Mouse (Mus musculus) stomach, postnatal 0 days (tissue): ENCODE results near the gene Il31ra. TPM values are rescaled to one million over a fixed set of nuclear protein-coding genes. Genes with fewer than 3 reads are reported as not detected.

Source experiments
- ATAC-seq: fragments of 200-750 bp; cut with Nextera tagmentation; 2 replicates; pipeline ENCODE4 v1.8.0; 2017; ENCODE audit not compliant: low FRiP score, low TSS enrichment
- DNase-seq: peaks from one replicate; pipeline ENCODE4 v3.0.0-alpha.2; 2016; ENCODE audit warnings: low spot score
- H3K27ac ChIP-seq: fragments of 300-500 bp; sonication (generic); replicated peaks from 2 replicates; pipeline ENCODE4 v1.5.1; 2014; ENCODE audit warnings: mild to moderate bottlenecking, control low read depth
- H3K27me3 ChIP-seq: fragments of 300-500 bp; sonication (generic); 2 replicates; pipeline ENCODE4 v1.6.1; 2014; ENCODE audit warnings: low read length; ENCODE audit not compliant: control insufficient read depth, insufficient read depth
- H3K36me3 ChIP-seq: fragments of 300-500 bp; sonication (generic); 2 replicates; pipeline ENCODE4 v1.6.1; 2014; ENCODE audit warnings: low read length, mixed read lengths; ENCODE audit not compliant: control insufficient read depth, insufficient read depth
- H3K4me1 ChIP-seq: fragments of 300-500 bp; sonication (generic); replicated peaks from 2 replicates; pipeline ENCODE4 v1.6.1; 2014; ENCODE audit warnings: antibody characterized with exemption; ENCODE audit not compliant: control insufficient read depth, insufficient read depth
- H3K4me2 ChIP-seq: fragments of 300-500 bp; sonication (generic); replicated peaks from 2 replicates; pipeline ENCODE4 v1.6.1; 2014; ENCODE audit warnings: low read depth, mild to moderate bottlenecking, control low read depth, moderate library complexity
- H3K4me3 ChIP-seq: fragments of 300-500 bp; sonication (generic); 2 replicates; pipeline ENCODE4 v1.5.1; 2014; ENCODE audit warnings: low read depth, low read length, control low read depth
- H3K9ac ChIP-seq: fragments of 300-500 bp; sonication (generic); 2 replicates; pipeline ENCODE4 v1.6.1; 2014; ENCODE audit warnings: mild to moderate bottlenecking, low read length, control low read depth, mixed read lengths
- H3K9me3 ChIP-seq: fragments of 300-500 bp; sonication (generic); 2 replicates; pipeline ENCODE4 v1.6.1; 2016; ENCODE audit warnings: low read length; ENCODE audit not compliant: control insufficient read depth
- CTCF ChIP-seq: IDR thresholded peaks from 2 replicates; pipeline ENCODE4 v1.5.1; 2016; ENCODE audit warnings: antibody characterized with exemption, low read depth, mild to moderate bottlenecking, moderate library complexity
- EP300 ChIP-seq: optimal IDR thresholded peaks from 2 replicates; pipeline ENCODE3; 2016; ENCODE audit warnings: antibody characterized with exemption
- WGBS: fragments of 180-500 bp; shearing (Covaris S2); extraction: QIAGEN DNeasy Blood & Tissue Kit; methylation state at CpG from one replicate; pipeline ENCODE4 v1.1.7; 2014; 5-methylcytosine and 5-hydroxymethylcytosine counted together
- polyA plus RNA-seq: library from polyadenylated mRNA; unstranded; fragments of >200 nt; fragmentation: Nextera tagmentation; extraction: Ambion mirVana; gene quantifications from 2 replicates; pipeline ENCODE4 v1.2.1, GENCODE M21; 2015

Gene Il31ra
- polyA plus RNA-seq, 1 experiment from 2014 or later: 0.16 TPM

- Histone ChIP-seq H3K4me1 (no peaks in the 10 kb centered on the region), H3K9me3 (no peaks in the 10 kb centered on the region), H3K4me2 (no peak overlapping the region), H3K27me3 (no peaks in the 10 kb centered on the region), H3K36me3 (peaks cover 28% of the 10 kb centered on the region), H3K4me3 (no peak overlapping the region), H3K27ac (no peak overlapping the region), H3K9ac (no peak overlapping the region)
- WGBS: 84% methylated on average over 14 of the region's 14 CpGs
- no peak for ATAC-seq
- DNase-seq: no peak
- TF ChIP-seq EP300: no peak
- no peak for TF ChIP-seq CTCF
Observed at GRCm38 (mm10) chr13:112491636-112492284, 102.4 kb downstream of the Il31ra start.

GRCm38 (mm10) chr13:112490036-112490435, 104.1 kb downstream of the Il31ra start:
- no peak for TF ChIP-seq EP300
- no peak for TF ChIP-seq CTCF
- Histone ChIP-seq H3K4me2 (no peak overlapping the region), H3K4me3 (no peak overlapping the region), H3K27me3 (no peaks in the 10 kb centered on the region), H3K36me3 (peaks cover 36% of the 10 kb centered on the region), H3K9ac (no peak overlapping the region), H3K27ac (no peak overlapping the region), H3K9me3 (no peaks in the 10 kb centered on the region), H3K4me1 (no peaks in the 10 kb centered on the region)
- ATAC-seq (no peak), DNase-seq (no peak)
- WGBS: 77% methylated on average over 3 of the region's 3 CpGs

- H3K9me3 ChIP-seq: no peaks in the 10 kb centered on the region
- no peak overlapping the region for H3K4me3 ChIP-seq
- ATAC-seq (peak; percentile 40; the same call in 1 of the 2 replicates), DNase-seq (no peak)
- 89% methylated on average over 5 of the region's 5 CpGs for WGBS
- no peak for TF ChIP-seq EP300
- no peak for TF ChIP-seq CTCF
- no peak overlapping the region for H3K4me2 ChIP-seq
- H3K36me3 ChIP-seq: peaks cover 44% of the 10 kb centered on the region
- no peaks in the 10 kb centered on the region for H3K4me1 ChIP-seq
- no peaks in the 10 kb centered on the region for H3K27me3 ChIP-seq
- no peak overlapping the region for H3K9ac ChIP-seq
- H3K27ac ChIP-seq: no peak overlapping the region
Observed at GRCm38 (mm10) chr13:112486676-112487075, 107.5 kb downstream of the Il31ra start.

DNA sequence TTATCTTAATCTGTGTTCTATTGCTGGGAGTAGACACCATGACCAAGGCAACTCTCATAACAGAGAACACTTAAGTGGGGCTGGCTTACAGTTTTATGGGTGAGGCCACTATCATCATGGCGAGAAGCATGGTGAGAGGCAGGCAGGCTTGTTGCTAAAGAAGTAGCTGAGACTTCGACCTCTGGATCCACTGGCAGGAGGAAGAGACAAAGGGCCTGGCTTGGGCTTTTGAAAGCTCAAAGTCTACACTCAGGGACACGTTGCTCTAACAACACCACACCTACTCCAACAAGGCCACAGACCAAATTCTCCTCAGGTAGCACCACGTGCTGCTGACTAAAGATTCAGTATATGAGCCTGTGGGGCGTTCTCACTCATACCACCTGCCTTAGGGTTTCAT, 107.9 kb downstream of the Il31ra start:
- ATAC-seq (no peak), DNase-seq (no peak)
- Histone ChIP-seq H3K4me3 (no peak overlapping the region), H3K9ac (no peak overlapping the region), H3K4me2 (no peak overlapping the region), H3K27ac (no peak overlapping the region), H3K27me3 (no peaks in the 10 kb centered on the region), H3K9me3 (no peaks in the 10 kb centered on the region), H3K36me3 (peaks cover 43% of the 10 kb centered on the region), H3K4me1 (no peaks in the 10 kb centered on the region)
- TF ChIP-seq EP300: no peak
- no peak for TF ChIP-seq CTCF
- 95% methylated on average over 5 of the region's 5 CpGs for WGBS

DNA sequence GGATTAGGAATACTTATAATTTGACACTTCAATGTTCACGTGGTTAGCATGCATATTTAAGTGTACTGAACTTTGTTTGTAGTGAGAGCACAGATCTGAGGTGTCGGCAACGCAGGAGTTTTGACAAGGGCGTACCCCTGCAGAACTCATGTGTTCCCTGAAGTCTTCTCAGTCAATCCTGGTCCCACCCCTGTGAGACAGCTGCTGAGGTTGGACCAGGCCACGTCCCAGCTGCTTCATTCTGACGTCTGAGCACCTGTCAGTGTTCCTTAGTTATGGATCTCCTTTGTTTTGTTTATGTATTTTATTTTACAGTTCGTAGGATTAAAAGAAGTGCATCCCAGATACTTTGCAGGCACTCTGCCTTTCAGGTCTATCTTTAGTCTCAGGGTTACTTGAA, 111.1 kb downstream of the Il31ra start:
- ATAC-seq: no peak

GRCm38 (mm10) chr13:112482525-112482924, 111.6 kb downstream of the Il31ra start:
- Histone ChIP-seq H3K9me3 (no peaks in the 10 kb centered on the region), H3K4me3 (no peak overlapping the region), H3K36me3 (peaks cover 36% of the 10 kb centered on the region), H3K9ac (no peak overlapping the region), H3K27me3 (no peaks in the 10 kb centered on the region), H3K27ac (no peak overlapping the region), H3K4me2 (no peak overlapping the region), H3K4me1 (no peaks in the 10 kb centered on the region)
- 92% methylated on average over 5 of the region's 5 CpGs for WGBS
- ATAC-seq: no peak
- no peak for TF ChIP-seq CTCF
- no peak for TF ChIP-seq EP300
- no peak for DNase-seq

More for the DNA sequence above, 111.1 kb downstream of the Il31ra start:
- H3K9me3 ChIP-seq: no peaks in the 10 kb centered on the region
- no peak for DNase-seq
- no peaks in the 10 kb centered on the region for H3K4me1 ChIP-seq
- peaks cover 36% of the 10 kb centered on the region for H3K36me3 ChIP-seq
- no peak overlapping the region for H3K9ac ChIP-seq
- no peak overlapping the region for H3K4me2 ChIP-seq
- no peaks in the 10 kb centered on the region for H3K27me3 ChIP-seq
- H3K27ac ChIP-seq: no peak overlapping the region
- WGBS: 72% methylated on average over 7 of the region's 7 CpGs
- no peak overlapping the region for H3K4me3 ChIP-seq
- TF ChIP-seq CTCF: no peak
- no peak for TF ChIP-seq EP300
